Mouse (Mus musculus) cerebellum, adult 2 months (tissue): ENCODE measurements around the gene Gm4131.
A peak's percentile ranks its signal among the peaks of the same experiment; 100 is the strongest.

Experiments used
- CTCF ChIP-seq: fragments of 200-500 bp; IDR thresholded peaks from 2 replicates; pipeline ENCODE4 v1.5.1; 2011; ENCODE audit warnings: low read depth, mild to moderate bottlenecking, control low read depth, low read length, moderate library complexity, borderline replicate concordance; ENCODE audit not compliant: insufficient read depth
- POLR2A ChIP-seq: fragments of 200-500 bp; IDR thresholded peaks from 2 replicates; pipeline ENCODE4 v1.6.1; 2011; ENCODE audit warnings: low read length, control low read depth, borderline replicate concordance; ENCODE audit not compliant: insufficient read depth

DNA sequence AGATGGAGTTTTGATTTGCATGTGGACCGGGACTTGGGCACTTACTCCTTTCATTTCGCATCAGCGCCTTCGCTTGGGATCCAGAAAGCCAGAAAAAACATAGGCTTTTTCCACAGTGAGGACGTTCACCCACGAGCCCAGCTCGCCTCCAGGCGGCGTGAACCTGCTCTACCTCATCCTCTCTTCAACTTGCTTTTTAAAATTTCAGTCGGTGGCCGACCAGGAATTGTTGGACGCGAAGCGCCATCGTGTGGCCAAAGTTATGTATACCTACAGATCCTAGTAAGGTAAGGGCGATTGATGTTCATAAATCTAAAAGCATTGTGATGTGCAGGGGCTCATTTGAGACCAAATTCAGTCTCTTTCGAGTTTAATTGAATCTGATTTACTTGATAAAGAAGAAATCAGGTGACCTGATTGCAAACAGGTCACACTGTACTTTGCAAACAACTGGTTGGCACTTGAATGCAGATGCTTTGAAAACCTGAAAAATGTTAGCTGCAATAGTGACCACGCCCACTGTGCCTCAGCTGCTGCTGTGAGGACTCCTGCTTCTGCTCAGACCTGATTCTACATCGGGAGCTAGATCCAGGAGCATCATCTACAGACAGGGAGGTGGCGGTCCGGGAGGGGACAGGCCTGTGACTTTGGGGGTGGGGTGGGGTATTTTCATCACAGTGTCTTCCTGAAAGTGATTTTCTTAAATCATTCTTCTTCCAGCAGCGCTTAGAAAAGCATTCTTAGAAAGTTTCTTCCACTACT, 109.1 kb downstream of the Gm4131 start:
- TF ChIP-seq POLR2A: no peak
- TF ChIP-seq CTCF: peak; percentile 85
